Mouse (Mus musculus) T-cell, adult 2 months (primary cell): ENCODE results near the gene Mrpl52.

Source experiments
- DNase-seq: peaks from one replicate; pipeline ENCODE4 v3.0.0; 2022; ENCODE audit warnings: low spot score

Gene Mrpl52

DNA sequence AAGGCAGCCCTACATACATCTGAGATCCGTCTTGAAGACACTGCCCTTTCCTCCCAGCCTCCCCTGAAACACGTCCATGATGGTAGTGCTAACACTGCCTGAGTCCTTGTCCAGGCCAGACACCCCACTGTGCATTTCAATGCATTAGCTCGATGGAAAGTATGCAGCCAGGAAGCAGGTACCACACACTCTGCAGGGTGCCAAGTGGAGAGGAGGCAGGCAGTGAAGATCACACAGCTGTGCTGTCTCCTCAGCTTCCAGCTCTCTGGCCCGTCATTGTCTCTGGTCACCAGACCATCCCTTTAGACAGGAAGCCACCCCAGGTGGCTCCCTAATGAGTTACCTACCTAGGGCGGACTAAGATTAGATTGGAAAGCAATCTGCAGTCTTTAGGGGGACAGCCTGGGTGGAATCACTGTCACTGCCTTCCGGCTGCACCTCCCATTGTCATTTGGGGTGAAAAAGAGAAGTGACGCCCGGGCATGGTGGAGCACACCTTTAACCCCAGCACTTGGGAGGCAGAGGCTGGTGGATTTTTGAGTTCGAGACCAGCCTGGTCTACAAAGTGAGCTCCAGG lies 14.6 kb upstream of the Mrpl52 start:
- DNase-seq = no peak

DNA sequence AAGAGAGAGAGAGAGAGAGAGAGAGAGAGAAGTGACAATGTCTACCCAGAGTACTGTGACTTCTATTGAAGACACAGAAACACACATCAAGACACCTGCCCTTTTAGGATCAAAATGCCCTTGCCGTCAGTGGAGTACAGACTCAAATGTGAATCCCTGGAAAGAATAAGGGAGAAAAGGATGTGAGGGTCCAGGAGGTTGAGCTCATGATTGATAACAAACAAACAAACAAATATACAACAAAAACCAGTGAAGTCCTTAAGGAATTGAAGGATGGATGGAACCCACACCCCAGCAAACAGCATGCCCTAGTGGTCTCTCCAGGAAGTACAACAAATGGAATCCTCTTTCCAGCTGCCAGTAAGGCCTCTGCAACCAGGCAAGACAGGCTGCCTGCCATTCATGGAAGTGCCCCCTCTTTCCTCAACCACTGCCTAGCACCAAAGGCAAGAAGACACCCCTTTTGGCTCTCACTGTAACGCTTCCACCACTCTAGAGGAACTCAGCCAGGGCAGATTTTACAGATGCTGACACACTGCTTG lies 14.0 kb upstream of the Mrpl52 start:
- DNase-seq = no peak

DNA sequence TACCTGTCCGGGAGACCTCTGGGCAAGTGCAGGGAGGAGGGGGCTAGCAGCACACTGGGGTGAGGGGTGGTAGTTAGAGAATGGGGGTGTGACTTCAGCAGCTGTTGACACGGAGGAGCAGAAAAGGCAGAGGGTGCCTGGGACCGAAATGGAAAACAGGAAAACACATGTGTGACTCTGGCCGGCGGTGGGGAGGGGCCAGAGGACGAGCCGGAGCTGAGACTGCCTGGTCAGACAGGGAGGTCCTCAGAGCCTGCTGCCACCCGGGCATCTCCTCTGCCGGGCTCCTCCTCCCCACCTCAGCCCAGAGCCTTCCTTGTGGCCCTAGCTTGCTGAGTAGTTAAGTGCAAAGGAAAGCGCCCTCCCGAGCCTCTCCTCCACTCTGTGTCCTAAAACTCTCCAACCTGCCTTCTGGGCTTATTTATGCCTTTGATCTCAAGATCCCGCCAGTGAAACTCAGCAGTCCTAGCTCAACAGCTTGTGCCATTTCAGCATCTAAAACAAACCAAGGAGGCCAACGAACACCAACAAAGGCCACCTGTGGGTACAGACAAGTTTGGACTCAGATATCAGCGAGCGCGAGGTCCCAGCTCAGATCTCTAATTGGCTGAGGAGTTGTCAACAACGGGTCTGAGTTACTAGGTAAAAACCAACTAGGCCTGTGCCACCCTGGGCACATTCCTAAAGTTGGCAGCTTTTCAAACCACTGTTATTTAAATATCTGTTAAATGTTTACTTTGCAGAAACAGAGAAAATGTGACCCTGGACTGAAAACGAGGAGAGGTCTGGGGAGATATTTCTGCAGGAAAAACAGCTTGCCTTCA lies 12.6 kb upstream of the Mrpl52 start:
- no peak for DNase-seq

DNA sequence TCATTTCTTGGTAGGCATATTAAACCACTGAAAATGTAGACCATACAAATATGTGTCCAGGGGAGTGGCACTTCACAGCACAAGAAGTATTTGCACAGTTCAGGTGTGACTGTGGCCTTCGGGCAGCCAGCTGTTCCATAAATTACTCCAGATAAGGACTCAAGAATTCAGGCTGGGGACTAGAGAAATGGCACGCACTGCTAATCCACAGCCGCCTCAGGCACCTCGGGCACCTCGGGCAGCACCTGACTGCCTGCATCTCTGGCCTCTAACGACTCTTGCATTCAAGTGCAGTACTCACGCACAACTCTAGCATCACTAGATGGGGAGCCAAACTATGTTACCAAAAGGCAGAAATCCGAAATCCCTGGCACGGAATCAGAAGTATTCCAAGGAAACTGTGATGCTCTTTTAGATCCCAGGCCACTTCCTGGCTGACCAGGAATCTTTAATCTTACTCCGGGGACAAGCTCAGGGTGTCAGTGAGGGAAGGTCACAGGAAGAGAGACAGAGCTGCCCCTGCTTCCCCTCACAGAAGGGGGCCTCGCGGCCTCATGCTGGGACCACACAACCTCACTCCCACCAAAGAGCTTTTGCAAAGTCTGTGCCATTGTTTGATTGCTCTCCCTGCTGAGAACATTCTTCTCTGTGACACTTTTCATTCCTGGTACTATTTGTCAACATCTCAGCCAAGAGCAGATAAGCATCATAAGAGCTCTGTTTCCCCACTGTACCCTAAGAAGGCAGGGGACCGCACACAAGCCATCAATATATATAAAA lies 11.3 kb upstream of the Mrpl52 start:
- DNase-seq = no peak

DNA sequence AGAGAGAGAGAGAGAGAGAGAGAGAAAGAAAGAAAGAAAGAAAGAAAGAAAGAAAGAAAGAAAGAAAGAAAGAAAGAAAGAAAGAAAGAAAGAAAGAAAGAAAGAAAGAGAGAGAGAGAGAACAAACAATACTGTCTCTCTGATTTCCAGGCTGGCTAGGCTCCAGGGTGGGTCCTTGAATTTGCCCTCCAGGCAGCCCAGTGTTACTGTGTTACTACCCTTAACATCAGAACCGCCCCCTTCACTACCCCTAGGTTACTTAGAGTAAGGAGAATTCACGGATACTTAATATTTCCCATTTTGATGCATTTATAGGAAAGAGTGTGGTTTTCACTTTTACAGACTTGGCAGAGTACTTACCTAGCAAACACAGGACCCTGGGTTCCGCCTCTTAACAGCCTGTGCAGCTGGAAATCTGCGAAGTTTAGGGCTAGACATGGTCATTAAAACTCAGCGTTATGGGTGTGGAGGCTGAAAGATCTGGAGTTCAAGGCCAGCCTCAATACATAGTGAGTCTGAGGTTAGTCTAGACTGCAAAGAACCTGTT lies 10.4 kb upstream of the Mrpl52 start:
- no peak for DNase-seq

DNA sequence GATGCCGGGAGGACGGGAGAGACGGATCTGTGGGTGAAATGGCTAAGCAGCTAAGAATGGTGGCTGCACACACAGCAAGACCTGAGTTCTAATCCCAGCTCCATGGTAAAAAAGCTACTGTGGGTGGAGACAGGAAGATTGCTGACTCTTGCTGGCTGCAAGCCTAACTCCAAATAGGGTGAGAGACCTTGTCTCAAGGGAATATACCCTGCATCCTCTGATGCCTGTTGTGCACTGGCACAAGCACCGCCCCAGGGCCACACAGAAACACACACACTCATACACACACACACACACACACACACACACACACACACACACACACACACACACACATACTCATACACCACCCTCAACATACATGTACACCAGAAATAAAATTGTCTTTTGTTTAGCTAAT lies 9.9 kb upstream of the Mrpl52 start:
- DNase-seq = no peak

DNA sequence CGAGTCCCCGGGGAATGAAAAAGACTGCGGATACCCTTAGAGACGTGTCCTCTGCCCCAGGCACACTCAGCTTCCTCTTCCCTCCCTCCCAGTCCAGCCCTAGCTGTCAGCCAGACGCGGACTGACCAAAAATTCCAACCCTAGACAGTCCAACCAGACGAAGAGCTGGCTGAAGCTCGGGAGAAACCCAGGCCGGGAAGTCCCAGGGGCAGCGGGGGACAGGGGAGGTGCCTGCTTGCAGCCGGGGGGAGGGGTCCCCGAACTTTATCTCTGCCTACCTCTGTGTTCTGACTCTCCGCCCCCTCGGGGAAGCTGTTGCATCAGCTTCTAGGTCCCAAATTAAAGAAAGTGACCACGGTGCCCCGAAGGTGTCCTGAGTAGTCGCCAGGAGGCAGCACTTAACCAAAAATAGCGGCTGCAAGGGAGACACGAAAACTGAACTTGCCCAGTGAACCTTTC lies 9.1 kb upstream of the Mrpl52 start, which contains the start of gene Slc7a7:
Gene Slc7a7 (minus strand): TSS at position 158 of the 459 bp plus-strand sequence.
- no peak for DNase-seq

DNA sequence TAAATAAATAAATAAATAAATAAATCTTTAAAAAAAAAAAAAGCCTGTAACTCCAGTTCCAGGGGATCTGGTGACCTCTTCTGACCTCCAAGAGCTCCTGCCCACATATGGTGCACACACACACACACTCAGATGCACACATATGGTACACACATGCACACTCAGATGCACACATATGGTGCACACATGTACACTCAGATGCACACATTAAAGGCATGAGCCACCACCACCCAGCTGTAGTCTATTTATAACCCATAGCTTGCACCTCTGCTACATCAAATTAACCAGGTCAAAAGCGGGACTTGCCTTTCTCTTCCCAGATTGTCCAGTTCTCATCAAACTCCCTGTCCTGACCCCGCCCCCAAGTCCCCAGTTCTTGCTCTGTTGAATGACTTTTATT lies 5.7 kb upstream of the Mrpl52 start:
- no peak for DNase-seq

DNA sequence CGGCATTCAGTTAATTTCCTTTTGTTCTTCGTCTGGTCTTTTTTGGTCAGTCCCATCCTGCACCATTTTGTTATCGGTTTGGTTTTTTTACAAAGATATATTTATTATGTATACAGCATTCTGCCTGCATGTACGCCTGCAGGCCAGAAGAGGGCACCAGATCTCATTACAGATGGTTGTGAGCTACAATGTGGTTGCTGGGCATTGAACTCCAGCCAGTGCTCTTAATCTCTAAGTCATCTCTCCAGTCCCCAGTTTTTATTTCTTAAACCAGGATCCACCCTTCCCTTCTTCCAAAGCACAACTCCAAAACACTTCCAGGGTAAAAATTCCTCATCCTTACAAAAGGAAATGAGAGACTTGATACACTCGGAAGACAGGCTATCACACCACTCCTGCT lies 3.3 kb upstream of the Mrpl52 start:
- peak; percentile 31 for DNase-seq

DNA sequence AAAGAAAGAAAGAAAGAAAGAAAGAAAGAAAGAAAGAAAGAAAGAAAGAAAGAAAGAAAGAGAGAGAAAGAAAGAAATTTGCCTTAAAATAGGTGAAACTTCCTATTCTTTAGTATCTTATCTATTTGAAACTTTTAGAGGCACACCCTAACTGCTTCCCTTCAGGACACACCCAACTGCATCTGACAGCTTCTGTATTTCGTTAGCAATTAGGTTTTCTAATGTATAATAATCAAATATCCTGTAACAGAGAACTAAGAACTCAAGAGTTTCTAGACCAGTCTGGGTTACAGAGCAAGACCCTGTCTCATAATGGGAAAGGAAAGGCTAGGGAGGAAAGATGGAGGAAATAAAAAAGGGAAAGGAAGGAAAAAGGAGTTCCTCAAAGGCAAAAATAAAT lies 2.1 kb upstream of the Mrpl52 start:
- DNase-seq = no peak

DNA sequence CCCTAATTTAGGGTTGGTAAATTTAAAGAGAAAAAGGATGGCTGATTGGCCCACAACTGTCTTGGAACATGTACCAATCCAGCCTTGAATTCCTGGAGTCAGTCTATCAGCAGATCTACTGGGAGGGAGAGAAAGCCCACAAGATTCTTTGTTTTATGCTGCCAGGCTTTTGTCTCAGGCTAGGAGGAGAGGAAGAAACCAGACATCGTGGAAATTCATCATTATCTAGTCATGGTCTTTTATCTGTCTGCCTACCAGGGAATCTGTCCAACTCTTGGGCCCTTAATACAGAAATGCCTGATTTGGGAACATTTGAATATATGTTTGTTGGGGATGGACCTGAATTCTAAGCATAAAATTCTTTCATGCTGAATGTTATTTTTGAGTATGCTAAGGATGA lies 1.2 kb upstream of the Mrpl52 start:
- no peak for DNase-seq

DNA sequence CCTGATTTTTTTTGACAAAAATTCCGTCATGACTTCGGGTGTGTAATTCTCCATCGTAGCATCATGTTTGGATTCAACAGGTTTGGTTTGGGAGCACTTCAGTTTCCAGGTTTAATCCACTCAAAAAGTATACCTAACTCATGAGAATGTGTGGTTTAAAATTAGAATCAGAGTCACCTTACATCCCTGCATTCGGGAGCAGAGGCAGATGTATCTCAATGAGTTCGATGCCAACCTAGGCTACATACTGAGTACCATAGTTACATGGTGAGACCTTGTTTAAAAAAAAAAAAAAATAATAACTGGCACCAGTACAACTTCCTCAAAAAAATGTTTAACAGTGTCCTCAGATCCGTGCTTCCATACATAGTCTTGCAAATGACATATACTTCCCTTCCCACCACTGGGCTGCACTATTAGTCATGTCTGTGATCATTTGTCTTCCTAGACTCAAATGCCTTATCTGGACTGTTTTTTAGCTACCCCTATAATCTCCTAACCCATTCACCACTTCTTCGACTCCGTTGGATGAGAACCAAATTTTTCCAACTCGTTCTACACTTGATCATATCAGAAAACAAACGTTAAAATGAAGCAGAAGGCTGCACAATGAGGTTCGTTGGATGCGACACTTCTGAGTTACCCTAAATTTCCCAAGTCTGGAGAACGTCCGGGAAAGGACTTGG lies 563 bp upstream of the Mrpl52 start:
- DNase-seq = no peak

DNA sequence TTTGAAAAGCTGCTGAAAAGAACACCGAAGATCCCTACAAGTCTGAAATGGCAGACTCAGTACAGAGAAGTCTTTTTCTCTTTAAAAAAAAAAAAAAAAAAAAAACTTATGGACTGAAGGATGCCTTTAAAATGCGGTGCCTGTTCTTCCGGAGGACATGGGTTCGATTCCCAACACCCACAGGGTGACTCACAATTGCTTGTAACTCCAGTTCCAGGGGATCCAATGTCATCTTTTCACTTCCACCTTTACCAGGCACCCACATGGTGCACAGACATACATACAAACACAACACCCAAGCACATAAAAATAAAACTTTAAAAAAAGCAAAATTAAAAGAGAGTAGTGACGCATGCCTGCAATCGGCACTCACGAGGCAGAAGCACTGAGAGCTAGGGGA lies 987 bp downstream of the Mrpl52 start:
- no peak for DNase-seq

DNA sequence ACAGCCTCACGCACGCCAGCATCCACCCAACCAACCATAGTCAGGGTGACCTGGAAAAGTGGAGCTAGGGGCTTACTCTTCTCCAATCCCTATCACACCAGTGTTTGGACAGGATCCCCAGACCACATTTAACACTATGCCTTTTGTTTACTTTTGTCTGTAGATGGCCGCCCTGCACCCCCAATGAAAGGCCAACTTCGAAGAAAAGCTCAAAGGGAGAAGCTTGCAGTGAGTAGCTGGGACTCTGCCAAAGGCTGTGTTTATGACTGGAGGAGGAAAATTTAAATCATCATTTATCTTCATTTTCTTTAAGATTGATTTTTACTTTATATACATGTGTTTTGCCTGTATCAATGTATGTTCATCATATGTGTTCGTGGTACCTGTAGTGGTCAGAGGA lies 1.7 kb downstream of the Mrpl52 start:
- no peak for DNase-seq

DNA sequence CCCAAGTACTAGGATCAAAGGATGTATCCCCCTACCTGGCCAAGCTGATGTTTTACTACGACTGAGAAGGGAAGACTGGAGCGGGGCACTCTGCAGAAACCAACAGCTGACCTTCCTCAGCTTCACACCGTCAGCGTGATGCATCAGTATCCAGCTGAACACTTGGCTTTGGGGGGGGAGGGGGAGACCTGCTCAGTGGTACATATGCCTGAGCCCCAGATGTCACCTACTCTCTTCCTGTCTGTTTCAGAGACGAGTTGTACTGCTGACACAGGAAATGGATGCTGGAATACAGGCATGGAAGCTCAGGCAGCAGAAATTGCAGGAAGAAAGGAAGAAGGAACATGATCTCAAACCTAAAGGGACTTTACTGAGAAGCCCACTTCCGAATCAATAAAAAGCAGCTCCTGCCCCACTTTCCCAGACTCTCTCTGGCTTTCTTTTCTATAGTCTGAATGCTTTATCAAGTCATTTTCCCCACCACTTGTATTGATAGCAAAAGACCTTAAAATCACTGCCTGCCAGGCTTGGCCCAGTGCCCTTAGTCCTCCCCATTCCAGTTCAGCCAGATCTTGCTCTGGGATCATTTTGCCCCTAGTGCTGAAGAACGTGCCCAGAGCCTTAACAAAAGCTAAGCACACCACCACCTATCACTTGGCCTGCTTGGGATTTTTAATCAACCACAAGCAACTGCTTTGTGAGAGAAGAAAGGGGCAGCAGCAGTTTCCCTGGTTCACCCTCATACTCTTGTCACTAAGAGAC lies 2.8 kb downstream of the Mrpl52 start:
- DNase-seq = no peak

DNA sequence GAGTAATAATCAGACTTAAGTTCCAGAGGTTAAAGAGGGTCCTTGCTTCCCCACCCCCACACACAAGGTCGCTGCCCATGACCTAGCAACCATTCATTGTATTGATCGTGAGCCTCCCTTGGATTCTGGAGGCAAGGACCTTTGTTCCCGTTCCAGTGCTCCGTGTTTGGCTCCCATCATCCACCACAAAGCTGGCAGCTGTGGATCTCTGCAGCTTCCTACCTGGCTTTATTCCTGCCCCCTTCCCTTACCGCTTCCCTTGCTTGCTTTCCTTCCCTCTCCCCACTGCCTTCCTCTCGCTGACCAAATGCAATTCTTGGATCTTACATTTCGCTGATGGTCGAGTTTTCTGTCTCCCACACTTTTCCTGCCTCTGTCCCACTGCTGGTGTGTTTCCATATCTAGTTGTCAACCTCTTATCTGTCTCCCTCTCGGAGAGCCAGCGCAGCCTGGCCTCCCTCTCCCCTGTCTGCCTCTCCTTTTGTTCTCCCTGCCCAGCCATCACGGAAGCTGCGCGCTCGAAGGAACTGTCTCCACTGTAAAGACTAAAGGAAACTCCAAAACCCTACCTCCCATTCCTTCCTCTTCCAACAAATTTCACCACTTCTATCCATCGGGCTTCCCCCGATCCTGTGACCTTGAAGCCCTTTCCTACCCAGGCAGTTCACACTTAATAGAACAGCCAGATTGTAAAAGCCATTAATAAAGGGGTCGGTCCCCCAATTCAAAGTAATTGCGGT lies 3.9 kb downstream of the Mrpl52 start:
- DNase-seq = no peak

DNA sequence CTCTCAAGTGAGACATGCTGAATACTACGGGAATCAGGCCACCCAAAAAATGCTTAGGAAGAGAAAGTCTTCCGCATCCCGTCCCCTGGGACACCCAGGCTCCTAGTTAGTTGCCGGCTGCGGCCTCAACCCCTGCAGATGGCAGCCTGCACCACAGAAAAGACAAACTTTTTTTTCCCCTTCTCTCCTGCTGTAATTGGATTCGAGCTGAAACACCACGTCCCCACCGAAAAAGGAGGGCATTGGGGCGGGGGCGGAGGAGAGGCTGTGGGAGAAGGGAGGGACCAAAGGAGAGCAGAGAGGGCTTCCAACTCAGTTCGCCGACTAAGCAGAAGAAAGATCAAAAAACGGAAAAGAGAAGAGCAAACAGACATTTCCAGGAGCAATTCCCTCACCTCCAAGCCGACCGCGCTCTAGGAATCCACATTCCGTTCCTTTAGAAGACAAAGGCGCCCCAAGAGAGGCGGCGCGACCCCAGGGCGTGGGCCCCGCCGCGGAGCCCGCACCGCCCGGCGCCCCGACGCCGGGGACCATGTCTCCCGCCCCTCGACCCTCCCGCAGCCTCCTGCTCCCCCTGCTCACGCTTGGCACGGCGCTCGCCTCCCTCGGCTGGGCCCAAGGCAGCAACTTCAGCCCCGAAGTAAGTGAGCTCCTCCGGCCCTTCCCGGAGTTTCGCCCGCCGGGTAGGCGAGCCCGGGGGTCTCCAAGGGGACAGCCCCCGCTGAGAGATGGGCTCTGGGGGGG lies 4.8 kb downstream of the Mrpl52 start, which contains the start of gene Mmp14:
Gene Mmp14 (plus strand): TSS at position 279 of the 744 bp plus-strand sequence.
- no peak for DNase-seq

DNA sequence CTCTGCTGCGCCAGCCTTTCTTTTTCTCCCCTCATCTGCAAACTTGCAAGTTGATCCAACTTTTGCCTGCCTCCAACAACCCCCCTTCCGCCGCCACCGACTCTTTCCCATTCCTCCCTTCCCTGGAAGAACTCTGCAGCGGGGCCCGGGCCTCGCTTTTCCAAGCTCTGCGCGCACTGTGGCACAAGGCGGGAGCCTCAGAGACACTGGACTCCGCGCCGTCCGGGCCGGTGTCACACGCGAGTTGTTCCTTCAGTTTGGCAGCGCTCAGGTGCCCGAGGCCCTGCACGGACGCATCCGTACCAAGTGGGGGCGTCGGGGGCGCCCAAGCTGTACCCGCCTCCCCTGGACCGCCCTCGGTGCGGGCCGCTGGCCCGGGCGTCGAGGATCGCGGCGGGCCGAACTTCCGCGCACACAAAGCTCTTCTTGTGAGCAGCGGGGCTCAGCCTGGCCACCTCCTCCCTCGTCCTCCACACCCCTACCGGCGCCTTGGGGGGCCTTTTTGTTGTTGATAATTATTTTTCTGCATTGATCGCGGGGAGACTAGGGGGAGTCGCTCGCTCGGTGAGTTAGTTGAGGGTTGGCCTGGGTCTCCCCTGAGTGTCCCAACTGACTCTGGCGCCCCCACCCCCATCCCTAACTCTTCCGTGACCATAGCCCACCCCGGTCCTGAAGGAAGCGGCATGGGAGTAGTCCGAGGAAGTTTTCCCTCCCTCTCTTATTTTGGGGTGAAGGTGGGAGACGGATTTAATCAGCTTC lies 5.5 kb downstream of the Mrpl52 start:
- no peak for DNase-seq
